Mouse (Mus musculus) adrenal gland, adult 2 months (tissue): ENCODE measurements around the gene Wwc1. TPM values are rescaled to one million over a fixed set of nuclear protein-coding genes. Genes with fewer than 3 reads are reported as not detected.
A peak's percentile ranks its signal among the peaks of the same experiment; 100 is the strongest.
"Not testable (repeated sequence)": the region's sequence is repeated elsewhere in the genome, so short reads cannot be mapped to it uniquely, and the experiment has no call there.

Source experiments
- DNase-seq: peaks from one replicate; pipeline ENCODE4 v3.0.0; 2021
- polyA plus RNA-seq: library from polyadenylated mRNA; depleted of rRNA; stranded (reverse); fragments of >200 nt; gene quantifications from 2 replicates; pipeline ENCODE4 v1.2.3, GENCODE M21; 2012; rRNA removed
- total RNA-seq, 2 experiments: library from RNA; stranded (reverse); gene quantifications; 2 replicates each; pipeline ENCODE4 v1.2.3; 2021

Wwc1 gene
- total and polyA plus RNA-seq, 3 experiments, result 35.2 to 88.3 (median 81.6) TPM

- DNase-seq, result peak; percentile 39
Measured at GRCm38 (mm10) chr11:35837156-35838126, 142.9 kb downstream of the Wwc1 start.

- DNase-seq, result peak; percentile 95
Measured at GRCm38 (mm10) chr11:35834022-35834760, 146.1 kb downstream of the Wwc1 start, which contains the start of gene Rars. Gene Rars, minus strand, starts transcription at chr11:35834506.

- DNase-seq, result no peak
Measured at GRCm38 (mm10) chr11:35833270-35833669, 147.1 kb downstream of the Wwc1 start.

GRCm38 (mm10) chr11:35832139-35832538, 148.2 kb downstream of the Wwc1 start:
- no peak for DNase-seq

GRCm38 (mm10) chr11:35827714-35828113, 152.6 kb downstream of the Wwc1 start:
- no peak for DNase-seq

GRCm38 (mm10) chr11:35816316-35816715, 164.0 kb downstream of the Wwc1 start:
- DNase-seq, result no peak

GRCm38 (mm10) chr11:35811458-35811857, 168.9 kb downstream of the Wwc1 start:
- DNase-seq, result no peak

- no peak for DNase-seq
Measured at GRCm38 (mm10) chr11:35801332-35801731, 179.0 kb downstream of the Wwc1 start.

- DNase-seq, result peak; percentile 46
Measured at GRCm38 (mm10) chr11:35798874-35799273, 181.5 kb downstream of the Wwc1 start, which contains the start of gene Fbll1. Gene Fbll1, minus strand, starts transcription at chr11:35798884.

GRCm38 (mm10) chr11:35798495-35798820, 181.9 kb downstream of the Wwc1 start:
- DNase-seq, result no peak

- DNase-seq, result no peak
Measured at GRCm38 (mm10) chr11:35797751-35798494, 182.4 kb downstream of the Wwc1 start.

- not testable (repeated sequence) for DNase-seq
Measured at GRCm38 (mm10) chr11:35792800-35793199, 187.5 kb downstream of the Wwc1 start.

GRCm38 (mm10) chr11:35788443-35788842, 191.9 kb downstream of the Wwc1 start:
- DNase-seq, result no peak

Other genes starting within 250 kb of the Wwc1 start
- 10 to 100 TPM; 70.8 to 70.9 TPM for gene Pank3, start 211.0 kb downstream of the Wwc1 start, total RNA-seq
- 4.5 and 4.8 TPM in 2 replicates for gene Pank3, start 211.0 kb downstream of the Wwc1 start, polyA plus RNA-seq
- not detected for gene Fbll1, start 181.6 kb downstream of the Wwc1 start, total RNA-seq
- gene Fbll1, start 181.6 kb downstream of the Wwc1 start, polyA plus RNA-seq, result 0.66 and 0.68 TPM in 2 replicates
- 10 to 100 TPM; 64.6 to 74.8 TPM for gene Rars, start 146.0 kb downstream of the Wwc1 start, total RNA-seq
- 3.6 and 4.9 TPM in 2 replicates for gene Rars, start 146.0 kb downstream of the Wwc1 start, polyA plus RNA-seq